Mouse (Mus musculus) MEL-GATA-1-ER (cell line): Measurements from ENCODE around the gene Serpina9.
"Not testable (repeated sequence)": the region's sequence is repeated elsewhere in the genome, so short reads cannot be mapped to it uniquely, and the experiment has no call there.

Experiments used
- DNase-seq: peaks from one replicate; pipeline ENCODE4 v3.0.0-alpha.2; 2012; ENCODE audit warnings: low read depth; ENCODE audit errors: extremely low read depth

Gene Serpina9

GRCm38 (mm10) chr12:103989857-103990256 is 23.7 kb downstream of the Serpina9 start, which contains the start of gene Serpina11:
TSS of gene Serpina11 (minus strand) at chr12:103989957.
- DNase-seq = no peak

- DNase-seq = no peak
These were observed 24.1 kb downstream of the Serpina9 start for GRCm38 (mm10) chr12:103989514-103989767.

GRCm38 (mm10) chr12:103988754-103989513 is 24.6 kb downstream of the Serpina9 start:
- DNase-seq = no peak

- DNase-seq = no peak
These were observed 27.7 kb downstream of the Serpina9 start for GRCm38 (mm10) chr12:103985868-103986267.

GRCm38 (mm10) chr12:103984935-103985334 is 28.6 kb downstream of the Serpina9 start:
- DNase-seq = no peak

GRCm38 (mm10) chr12:103981646-103982360 is 31.8 kb downstream of the Serpina9 start:
- no peak for DNase-seq

GRCm38 (mm10) chr12:103978294-103978693 is 35.3 kb downstream of the Serpina9 start:
- no peak for DNase-seq

GRCm38 (mm10) chr12:103977846-103978245 is 35.7 kb downstream of the Serpina9 start:
- DNase-seq = no peak

- DNase-seq = no peak
These were observed 36.5 kb downstream of the Serpina9 start for GRCm38 (mm10) chr12:103977060-103977459.

- no peak for DNase-seq
These were observed 42.5 kb downstream of the Serpina9 start for GRCm38 (mm10) chr12:103971080-103971479.

- DNase-seq = no peak
These were observed 43.9 kb downstream of the Serpina9 start for GRCm38 (mm10) chr12:103969577-103970116.

- DNase-seq = no peak
These were observed 46.8 kb downstream of the Serpina9 start for GRCm38 (mm10) chr12:103966761-103967160.

GRCm38 (mm10) chr12:103963288-103963687 is 50.3 kb downstream of the Serpina9 start:
- no peak for DNase-seq

GRCm38 (mm10) chr12:103962860-103963259 is 50.7 kb downstream of the Serpina9 start:
- no peak for DNase-seq

- no peak for DNase-seq
These were observed 51.2 kb downstream of the Serpina9 start for GRCm38 (mm10) chr12:103962337-103962736.

- no peak for DNase-seq
These were observed 51.8 kb downstream of the Serpina9 start for GRCm38 (mm10) chr12:103961716-103962115.

- no peak for DNase-seq
These were observed 54.8 kb downstream of the Serpina9 start, which contains the start of gene Serpina1e for GRCm38 (mm10) chr12:103958798-103959197. TSS of gene Serpina1e (minus strand) at chr12:103958975.

GRCm38 (mm10) chr12:103956555-103956954 is 57.0 kb downstream of the Serpina9 start:
- not testable (repeated sequence) for DNase-seq

- DNase-seq = not testable (repeated sequence)
These were observed 60.6 kb downstream of the Serpina9 start for GRCm38 (mm10) chr12:103952972-103953371.

GRCm38 (mm10) chr12:103946243-103946642 is 67.3 kb downstream of the Serpina9 start:
- DNase-seq = no peak
